Mouse (Mus musculus): ENCODE data around the gene Fcho2. TPM values are rescaled to one million over a fixed set of nuclear protein-coding genes. Genes with fewer than 3 reads are reported as not detected.
A peak's percentile ranks its signal among the peaks of the same experiment; 100 is the strongest.

The Fcho2 gene
- polyA plus RNA-seq, 1 experiment: 17.8 TPM

DNA sequence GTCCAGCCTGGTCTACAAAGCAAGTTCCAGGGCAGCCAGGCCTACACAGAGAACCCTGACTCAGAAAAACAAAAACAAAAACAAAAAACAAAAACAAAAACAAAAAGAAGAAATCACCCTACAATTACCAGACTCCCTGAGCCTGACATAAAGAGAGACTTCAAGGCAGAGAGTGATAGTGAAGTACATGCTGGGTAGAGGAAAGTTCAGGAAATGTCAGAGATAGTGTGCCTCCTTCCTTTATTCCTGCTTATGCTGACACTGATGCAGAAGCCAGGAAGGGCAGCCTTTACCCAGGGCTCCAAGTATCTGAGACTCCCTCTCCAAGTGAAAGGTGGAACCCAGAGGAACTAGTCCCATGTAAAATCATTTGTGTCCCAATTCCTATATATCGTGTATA, 10.8 kb downstream of the Fcho2 start:
- TF ChIP-seq POLR2A (IDR thresholded peaks at IDR 0.05; ENCODE audit: low read depth, low read length) (no peak), CTCF (conservative IDR thresholded peaks at IDR 0.05; ENCODE audit: insufficient read depth, insufficient read length, low read depth, low read length) (no peak)
- no peak for DNase-seq
- 92% methylated on average over 1 of the region's 1 CpGs for WGBS
- Histone ChIP-seq H3K4me1 (ENCODE audit: control insufficient read depth, insufficient read depth, low read length) (no peaks in the 10 kb centered on the region), H3K36me3 (ENCODE audit: control insufficient read depth, insufficient read depth, low read length) (peaks cover 9% of the 10 kb centered on the region), H3K27me3 (replicated peaks; ENCODE audit: control insufficient read depth, insufficient read depth, low read length) (no peaks in the 10 kb centered on the region), H3K4me3 (ENCODE audit: insufficient read depth, low read depth, low read length) (no peak overlapping the region), H3K27ac (ENCODE audit: insufficient read depth, low read depth, low read length) (no peak overlapping the region)

GRCm38 (mm10) chr13:98803699-98804098, 11.6 kb downstream of the Fcho2 start:
- DNase-seq: no peak
- TF ChIP-seq CTCF (conservative IDR thresholded peaks at IDR 0.05; ENCODE audit: insufficient read depth, insufficient read length, low read depth, low read length): no peak
- no peak for TF ChIP-seq POLR2A (IDR thresholded peaks at IDR 0.05; ENCODE audit: low read depth, low read length)
- peaks cover 9% of the 10 kb centered on the region for H3K36me3 ChIP-seq (ENCODE audit: control insufficient read depth, insufficient read depth, low read length)

DNA sequence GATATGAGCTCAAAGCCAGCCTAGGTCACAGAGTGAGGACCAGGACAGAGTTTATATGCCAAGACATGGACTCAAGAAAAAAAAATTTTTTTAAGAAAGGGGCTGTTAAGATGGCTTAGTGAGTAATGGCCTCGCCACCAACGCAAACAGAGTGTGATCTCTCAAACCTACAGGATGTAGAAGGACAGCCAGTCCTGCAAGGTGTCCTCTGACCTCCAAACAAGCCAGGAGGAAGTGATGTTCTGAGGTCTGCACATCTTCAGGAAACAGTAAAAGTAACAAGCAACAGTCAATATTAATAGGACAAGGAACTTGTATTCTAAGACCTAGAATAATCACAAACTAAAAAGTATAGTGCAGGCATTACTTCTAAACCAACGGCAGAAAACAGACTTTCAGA, 12.3 kb downstream of the Fcho2 start:
- peak; percentile 19 for DNase-seq
- WGBS: 73% methylated on average over 3 of the region's 3 CpGs
- H3K4me1 ChIP-seq (ENCODE audit: control insufficient read depth, insufficient read depth, low read length): no peaks in the 10 kb centered on the region
- H3K27me3 ChIP-seq (replicated peaks; ENCODE audit: control insufficient read depth, insufficient read depth, low read length): no peaks in the 10 kb centered on the region
- TF ChIP-seq POLR2A (IDR thresholded peaks at IDR 0.05; ENCODE audit: low read depth, low read length): no peak
- no peak for TF ChIP-seq CTCF (conservative IDR thresholded peaks at IDR 0.05; ENCODE audit: insufficient read depth, insufficient read length, low read depth, low read length)
- peaks cover 9% of the 10 kb centered on the region for H3K36me3 ChIP-seq (ENCODE audit: control insufficient read depth, insufficient read depth, low read length)
- peak overlapping the region; percentile 31; the same call in 1 of the 2 replicates for H3K27ac ChIP-seq (ENCODE audit: insufficient read depth, low read depth, low read length)
- no peak overlapping the region for H3K4me3 ChIP-seq (ENCODE audit: insufficient read depth, low read depth, low read length)

More at GRCm38 (mm10) chr13:98803699-98804098, 11.6 kb downstream of the Fcho2 start:
- no peaks in the 10 kb centered on the region for H3K27me3 ChIP-seq (replicated peaks; ENCODE audit: control insufficient read depth, insufficient read depth, low read length)
- H3K4me3 ChIP-seq (ENCODE audit: insufficient read depth, low read depth, low read length): no peak overlapping the region
- H3K4me1 ChIP-seq (ENCODE audit: control insufficient read depth, insufficient read depth, low read length): no peaks in the 10 kb centered on the region
- H3K27ac ChIP-seq (ENCODE audit: insufficient read depth, low read depth, low read length): no peak overlapping the region
- WGBS: 66% methylated on average over 4 of the region's 4 CpGs

DNA sequence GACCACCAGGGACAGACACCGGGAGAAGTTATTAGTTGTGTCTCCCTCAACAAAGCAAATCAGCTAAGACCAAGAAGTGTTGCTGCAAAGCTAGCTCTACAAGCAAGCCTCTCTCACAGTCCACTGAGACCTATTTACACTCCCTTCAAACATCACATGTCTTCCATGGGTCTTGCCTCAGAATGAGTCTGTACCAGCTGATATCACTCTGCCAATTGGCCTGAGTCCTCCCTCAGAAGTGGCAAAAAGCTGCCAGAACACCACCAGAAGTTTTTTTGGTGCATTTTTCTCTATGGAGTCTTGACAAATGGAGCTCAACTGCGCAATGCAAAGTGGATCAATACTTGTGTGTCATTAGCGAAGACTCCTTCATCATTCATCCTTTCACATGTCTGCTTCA, 19.7 kb downstream of the Fcho2 start:
- H3K4me3 ChIP-seq (ENCODE audit: insufficient read depth, low read depth, low read length): no peak overlapping the region
- no peak overlapping the region for H3K27ac ChIP-seq (ENCODE audit: insufficient read depth, low read depth, low read length)
- DNase-seq: no peak
- 98% methylated on average over 3 of the region's 3 CpGs for WGBS
- H3K4me1 ChIP-seq (ENCODE audit: control insufficient read depth, insufficient read depth, low read length): peaks cover 4% of the 10 kb centered on the region; the same call in 1 of the 2 replicates
- no peaks in the 10 kb centered on the region for H3K27me3 ChIP-seq (replicated peaks; ENCODE audit: control insufficient read depth, insufficient read depth, low read length)
- H3K36me3 ChIP-seq (ENCODE audit: control insufficient read depth, insufficient read depth, low read length): peaks cover 7% of the 10 kb centered on the region
- no peak for TF ChIP-seq POLR2A (IDR thresholded peaks at IDR 0.05; ENCODE audit: low read depth, low read length)
- no peak for TF ChIP-seq CTCF (conservative IDR thresholded peaks at IDR 0.05; ENCODE audit: insufficient read depth, insufficient read length, low read depth, low read length)

DNA sequence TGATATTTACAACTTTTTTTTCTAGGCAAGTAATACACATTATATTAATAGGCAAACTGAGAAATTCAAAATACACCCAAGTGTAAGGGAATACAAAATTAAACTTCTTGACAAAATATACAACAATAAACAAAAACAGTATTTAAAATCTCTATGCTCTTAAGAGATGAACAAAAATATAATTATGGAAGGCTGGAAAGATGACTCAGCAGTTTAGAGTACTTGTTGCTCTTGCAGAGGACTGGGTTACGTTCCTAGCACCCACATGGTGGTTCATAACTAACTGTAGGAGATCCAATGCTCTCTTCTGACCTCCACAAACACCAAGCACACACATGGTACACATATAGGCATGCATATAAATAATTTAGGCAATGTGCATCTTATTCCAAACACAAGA, 22.4 kb downstream of the Fcho2 start:
- Histone ChIP-seq H3K27me3 (replicated peaks; ENCODE audit: control insufficient read depth, insufficient read depth, low read length) (no peaks in the 10 kb centered on the region), H3K36me3 (ENCODE audit: control insufficient read depth, insufficient read depth, low read length) (peaks cover 5% of the 10 kb centered on the region), H3K27ac (ENCODE audit: insufficient read depth, low read depth, low read length) (no peak overlapping the region), H3K4me1 (ENCODE audit: control insufficient read depth, insufficient read depth, low read length) (peaks cover 4% of the 10 kb centered on the region; the same call in 1 of the 2 replicates), H3K4me3 (ENCODE audit: insufficient read depth, low read depth, low read length) (no peak overlapping the region)
- WGBS: 87% methylated on average over 1 of the region's 1 CpGs
- no peak for DNase-seq
- TF ChIP-seq CTCF (conservative IDR thresholded peaks at IDR 0.05; ENCODE audit: insufficient read depth, insufficient read length, low read depth, low read length) (no peak), POLR2A (IDR thresholded peaks at IDR 0.05; ENCODE audit: low read depth, low read length) (no peak)

DNA sequence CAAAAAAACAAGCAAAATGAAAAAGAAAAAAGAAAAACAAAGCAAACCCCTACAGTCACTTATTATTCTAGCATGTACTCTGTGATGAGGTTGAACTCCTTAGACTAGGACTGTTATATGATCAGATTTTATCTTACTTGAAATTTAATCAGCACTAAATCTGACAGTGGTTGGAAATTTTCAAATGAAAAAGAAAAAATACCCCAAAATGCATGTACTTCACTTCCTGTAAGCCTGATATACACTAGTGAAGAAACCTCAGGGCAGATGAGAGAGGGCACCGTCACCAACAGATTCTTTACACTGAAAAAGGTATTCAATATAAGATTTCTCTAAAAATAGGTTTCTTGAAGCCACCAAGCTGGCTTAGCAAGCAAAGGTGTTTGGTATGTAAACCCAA, 23.6 kb downstream of the Fcho2 start:
- Histone ChIP-seq H3K4me3 (ENCODE audit: insufficient read depth, low read depth, low read length) (no peak overlapping the region), H3K4me1 (ENCODE audit: control insufficient read depth, insufficient read depth, low read length) (peaks cover 4% of the 10 kb centered on the region; the same call in 1 of the 2 replicates), H3K27me3 (replicated peaks; ENCODE audit: control insufficient read depth, insufficient read depth, low read length) (no peaks in the 10 kb centered on the region), H3K36me3 (ENCODE audit: control insufficient read depth, insufficient read depth, low read length) (peaks cover 6% of the 10 kb centered on the region; the same call in 1 of the 2 replicates), H3K27ac (ENCODE audit: insufficient read depth, low read depth, low read length) (no peak overlapping the region)
- 90% methylated on average over 1 of the region's 1 CpGs for WGBS
- TF ChIP-seq CTCF (conservative IDR thresholded peaks at IDR 0.05; ENCODE audit: insufficient read depth, insufficient read length, low read depth, low read length): no peak
- TF ChIP-seq POLR2A (IDR thresholded peaks at IDR 0.05; ENCODE audit: low read depth, low read length): no peak
- no peak for DNase-seq

- no peak overlapping the region for H3K27ac ChIP-seq (ENCODE audit: insufficient read depth, low read depth, low read length)
- H3K27me3 ChIP-seq (replicated peaks; ENCODE audit: control insufficient read depth, insufficient read depth, low read length): no peaks in the 10 kb centered on the region
- DNase-seq: no peak
- H3K36me3 ChIP-seq (ENCODE audit: control insufficient read depth, insufficient read depth, low read length): peaks cover 2% of the 10 kb centered on the region; the same call in 1 of the 2 replicates
- peaks cover 4% of the 10 kb centered on the region; the same call in 1 of the 2 replicates for H3K4me1 ChIP-seq (ENCODE audit: control insufficient read depth, insufficient read depth, low read length)
- no peak for TF ChIP-seq POLR2A (IDR thresholded peaks at IDR 0.05; ENCODE audit: low read depth, low read length)
- no peak for TF ChIP-seq CTCF (conservative IDR thresholded peaks at IDR 0.05; ENCODE audit: insufficient read depth, insufficient read length, low read depth, low read length)
- H3K4me3 ChIP-seq (ENCODE audit: insufficient read depth, low read depth, low read length): no peak overlapping the region
- 87% methylated on average over 5 of the region's 5 CpGs for WGBS
Measured at GRCm38 (mm10) chr13:98786970-98787685, 28.1 kb downstream of the Fcho2 start.
